In the genomic region with DNA sequence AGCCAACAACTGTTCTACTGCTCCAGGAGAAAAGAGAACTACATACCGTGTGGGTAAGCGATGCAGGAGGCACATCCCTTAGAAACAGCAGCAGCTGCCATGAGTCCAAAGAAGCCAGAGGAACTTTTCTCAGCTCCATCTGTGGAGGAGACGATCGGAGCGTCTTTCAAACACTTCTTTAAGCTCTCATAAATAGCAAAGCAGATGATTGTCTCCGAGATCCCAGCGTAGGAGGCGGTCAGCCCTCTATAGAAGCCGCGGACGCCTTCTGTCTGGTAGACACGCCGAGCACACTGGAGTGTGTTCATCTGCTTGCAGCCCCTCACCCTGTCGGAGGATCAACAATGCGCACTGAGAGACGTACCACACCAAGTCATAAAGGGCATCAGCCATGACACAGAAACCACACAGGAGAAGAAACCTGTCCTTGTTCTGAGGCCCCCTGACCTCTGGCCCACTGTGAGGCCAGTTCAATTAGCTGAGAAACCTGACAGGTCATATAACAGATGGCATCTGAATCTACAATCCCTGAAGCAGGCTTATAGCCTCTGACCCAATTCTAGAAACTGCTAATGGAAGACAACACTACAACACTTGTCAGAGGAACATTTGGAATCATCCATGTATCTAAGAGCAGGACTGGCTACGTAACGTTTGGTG, we compare ENCODE assay signal across 17 mouse cellular contexts.
"Had no signal": no experiment of that assay in that cellular context is flagged by ENCODE, and none has a peak within 500 bp of the region (broad histone marks: within the 10 kb centered on the region; RNA-seq: fewer than 3 reads in every experiment).

No protein-coding gene starts in this region.

- H3K27me3 ChIP-seq: limb, embryonic 13.5 days; liver, embryonic 15.5 days; neural tube, embryonic 15.5 days had no signal

- H3K27ac ChIP-seq: limb, embryonic 13.5 days; liver, embryonic 15.5 days; midbrain, embryonic 10.5 days; neural tube, embryonic 15.5 days had no signal

- H3K4me2 ChIP-seq: limb, embryonic 13.5 days; liver, embryonic 15.5 days; lung, embryonic 14.5 days; neural tube, embryonic 15.5 days had no signal

- H3K9ac ChIP-seq: limb, embryonic 13.5 days; liver, embryonic 15.5 days; lung, embryonic 14.5 days; neural tube, embryonic 15.5 days had no signal

- H3K4me3 ChIP-seq: limb, embryonic 13.5 days; liver, embryonic 15.5 days; midbrain, embryonic 10.5 days; myocyte; neural tube, embryonic 15.5 days had no signal

- H3K9me3 ChIP-seq: limb, embryonic 13.5 days; liver, embryonic 15.5 days; midbrain, embryonic 10.5 days; neural tube, embryonic 15.5 days had no signal

- DNase-seq: kidney, adult 8-10 months; kidney, postnatal 25 days; layer of hippocampus, adult 9-11 months; layer of hippocampus, postnatal 36 days; left cerebral cortex, postnatal 4 days; lung, embryonic 14.5 days; lung, postnatal 10 days; lung, postnatal 4 days; midbrain, embryonic 14.5 days; right cerebral cortex, adult 18-20 months; right cerebral cortex, postnatal 25 days; thymus, postnatal 36 days had no signal
